Mouse (Mus musculus) C2C12 (cell line): Measurements from ENCODE around the gene Cdh1.

ENCODE experiments used
- CEBPB ChIP-seq: IDR thresholded peaks from one replicate; pipeline ENCODE4 v1.6.1; 2011; ENCODE audit warnings: low read depth, mild to moderate bottlenecking, control low read depth, moderate library complexity
- CTCF ChIP-seq: IDR thresholded peaks from one replicate; pipeline ENCODE4 v1.5.1; 2011; ENCODE audit not compliant: control insufficient read depth, insufficient read depth, insufficient read length
- MYOD1 ChIP-seq: IDR thresholded peaks from one replicate; pipeline ENCODE4 v1.6.1; 2011; ENCODE audit warnings: low read depth; ENCODE audit not compliant: control insufficient read depth, insufficient read length

DNA sequence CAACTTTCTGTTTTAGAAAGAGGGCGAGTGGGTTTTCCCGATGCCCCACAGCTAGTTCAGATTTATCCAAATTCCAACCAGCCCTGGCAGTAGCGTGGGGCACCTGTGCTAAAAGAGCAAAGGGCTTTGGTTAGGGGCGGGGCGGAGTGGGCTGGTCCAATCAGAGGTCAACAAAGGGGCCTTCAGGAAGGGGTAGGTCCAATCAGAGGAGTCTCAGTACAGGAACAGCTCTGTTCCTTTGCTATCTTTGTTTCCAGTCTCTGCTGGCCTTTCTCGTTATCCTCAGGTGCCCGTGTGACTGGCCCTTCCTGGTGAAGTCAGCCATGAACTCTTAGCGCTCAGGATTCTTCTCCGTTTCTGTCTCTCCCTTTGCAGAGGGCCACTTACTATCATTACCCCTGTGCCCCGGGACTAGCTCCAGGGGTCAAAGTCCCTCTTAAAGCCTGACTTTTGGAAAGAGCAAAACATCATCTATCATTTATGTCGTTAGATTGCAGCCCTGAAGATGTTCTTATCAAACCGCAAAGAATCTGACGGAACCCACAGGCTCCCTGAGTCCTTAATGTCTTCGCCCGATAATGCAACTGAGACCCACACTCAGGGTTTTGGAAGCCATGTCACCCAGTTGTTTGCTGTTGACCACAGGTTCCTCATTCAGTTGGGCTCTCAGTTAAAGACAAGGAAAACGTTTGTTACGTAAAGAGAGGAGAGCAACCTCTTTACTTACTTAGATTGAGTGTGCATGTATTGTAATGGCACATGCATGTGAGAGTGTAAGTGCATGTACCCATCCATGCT lies 30.4 kb downstream of the Cdh1 start:
- TF ChIP-seq MYOD1 (no peak), CTCF (no peak), CEBPB (no peak)
